Mouse (Mus musculus) intestine, postnatal 0 days (tissue): ENCODE measurements around the gene Acp4. TPM values are rescaled to one million over a fixed set of nuclear protein-coding genes. Genes with fewer than 3 reads are reported as not detected.
A peak's percentile ranks its signal among the peaks of the same experiment; 100 is the strongest.

Experiments
- ATAC-seq: fragments of 200-750 bp; cut with Nextera tagmentation; 2 replicates; pipeline ENCODE4 v1.8.0; 2017; ENCODE audit warnings: mild to moderate bottlenecking, moderate TSS enrichment, moderate library complexity
- H3K27ac ChIP-seq: fragments of 300-500 bp; sonication (generic); 2 replicates; pipeline ENCODE4 v1.5.1; 2014; ENCODE audit warnings: mild to moderate bottlenecking, low read depth, low read length, moderate library complexity
- H3K27me3 ChIP-seq: fragments of 300-500 bp; sonication (generic); replicated peaks from 2 replicates; pipeline ENCODE4 v1.6.1; 2014; ENCODE audit warnings: low read length, mixed read lengths; ENCODE audit not compliant: control insufficient read depth, insufficient read depth
- H3K36me3 ChIP-seq: fragments of 300-500 bp; sonication (generic); 2 replicates; pipeline ENCODE4 v1.6.1; 2014; ENCODE audit warnings: mild to moderate bottlenecking, moderate library complexity; ENCODE audit not compliant: control insufficient read depth, insufficient read depth
- H3K4me1 ChIP-seq: fragments of 300-500 bp; sonication (generic); replicated peaks from 2 replicates; pipeline ENCODE4 v1.6.1; 2014; ENCODE audit warnings: antibody characterized with exemption, low read length, mixed read lengths; ENCODE audit not compliant: control insufficient read depth, insufficient read depth
- H3K4me2 ChIP-seq: fragments of 300-500 bp; sonication (generic); replicated peaks from 2 replicates; pipeline ENCODE4 v1.6.1; 2014; ENCODE audit warnings: low read depth, mild to moderate bottlenecking, moderate library complexity
- H3K4me3 ChIP-seq: fragments of 300-500 bp; sonication (generic); 2 replicates; pipeline ENCODE4 v1.5.1; 2014; ENCODE audit warnings: low read depth, low read length
- H3K9ac ChIP-seq: fragments of 300-500 bp; sonication (generic); 2 replicates; pipeline ENCODE4 v1.6.1; 2014; ENCODE audit warnings: mild to moderate bottlenecking, low read depth, low read length
- H3K9me3 ChIP-seq: fragments of 300-500 bp; sonication (generic); 2 replicates; pipeline ENCODE4 v1.6.1; 2016; ENCODE audit warnings: mixed run types; ENCODE audit not compliant: control insufficient read depth
- CTCF ChIP-seq: sonication (generic); IDR thresholded peaks from 2 replicates; pipeline ENCODE4 v1.5.1; 2016; ENCODE audit warnings: low read depth, mild to moderate bottlenecking, control low read depth, antibody characterized with exemption, moderate library complexity
- WGBS: fragments of 180-500 bp; shearing (Covaris S2); extraction: QIAGEN DNeasy Blood & Tissue Kit; methylation state at CpG from one replicate; pipeline ENCODE4 v1.1.7; 2014; 5-methylcytosine and 5-hydroxymethylcytosine counted together
- polyA plus RNA-seq: library from polyadenylated mRNA; unstranded; fragments of >200 nt; fragmentation: Nextera tagmentation; extraction: Ambion mirVana; gene quantifications from 2 replicates; pipeline ENCODE4 v1.2.1, GENCODE M21; 2015

Acp4 gene
- polyA plus RNA-seq: not detected in 2 replicates

DNA sequence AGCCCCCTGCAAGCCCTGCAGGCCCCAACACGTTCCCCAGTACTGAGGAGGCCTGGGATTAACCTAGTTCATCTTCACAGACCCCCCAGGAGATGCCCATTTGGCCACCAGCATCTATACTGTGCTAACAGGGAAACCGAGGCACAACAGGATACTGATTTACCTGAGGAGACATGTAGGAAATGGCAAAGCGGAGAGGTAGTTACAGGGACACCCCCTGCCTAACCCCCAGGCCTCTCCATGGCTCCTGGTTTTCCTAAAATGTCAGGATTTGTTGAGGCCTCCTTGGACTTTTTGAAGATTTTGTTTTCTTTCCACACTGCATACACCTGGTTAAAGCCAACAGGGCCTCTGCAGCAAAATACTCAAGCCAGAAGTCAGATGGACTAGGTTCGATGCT is at the start of gene Acp4:
Acp4 (minus strand) TSS at position 101 of the 400 bp plus-strand sequence.
- Histone ChIP-seq H3K27ac (no peak within 1 kb of the TSS), H3K36me3 (peaks cover 8% of the 10 kb centered on the region; the same call in 1 of the 2 replicates), H3K9ac (no peak within 1 kb of the TSS), H3K4me3 (no peak within 1 kb of the TSS), H3K4me2 (no peak within 1 kb of the TSS), H3K27me3 (no peaks in the 10 kb centered on the region), H3K4me1 (no peaks in the 10 kb centered on the region), H3K9me3 (no peaks in the 10 kb centered on the region)
- no peak for TF ChIP-seq CTCF
- ATAC-seq: no peak
- 81% methylated on average over 4 of the region's 4 CpGs for WGBS

DNA sequence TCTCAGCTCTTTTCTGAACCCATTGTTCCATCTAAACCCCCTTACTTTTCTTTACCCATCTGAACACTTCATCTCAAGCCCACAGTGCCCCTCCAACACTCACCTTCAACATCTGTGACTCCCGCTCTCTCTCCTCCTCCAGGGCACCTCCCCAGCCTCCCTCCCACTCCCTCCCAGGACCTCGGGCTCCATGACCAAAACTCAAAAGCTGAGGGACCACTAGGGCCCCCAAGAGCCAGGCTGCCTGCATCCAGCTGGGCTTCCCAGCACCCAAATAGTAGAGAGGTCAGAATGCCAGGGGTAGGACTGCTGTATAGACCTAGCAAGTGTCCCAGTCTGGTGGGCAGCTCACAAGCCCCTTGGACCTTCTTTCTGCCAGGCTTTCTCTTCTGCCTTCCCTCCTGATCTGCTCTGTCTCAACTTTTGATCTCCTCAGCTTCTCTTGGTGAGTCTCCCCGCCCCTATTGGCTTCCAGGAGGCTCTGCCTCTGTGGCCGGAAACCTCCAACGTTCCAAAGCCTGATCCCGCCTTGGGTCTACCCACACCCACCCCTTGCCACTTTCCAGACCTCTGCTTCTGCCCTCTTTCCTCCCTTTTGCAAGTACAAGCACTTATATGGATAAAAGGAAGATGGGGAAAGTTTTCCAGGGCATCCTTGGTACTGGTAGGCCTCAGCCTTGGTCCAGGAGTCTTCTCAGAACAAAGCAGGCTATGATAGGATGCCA is 49.5 kb upstream of the Acp4 start, which contains the start of gene Clec11a:
Clec11a (minus strand) TSS at position 387 of the 725 bp plus-strand sequence.
- peaks cover 4% of the 10 kb centered on the region for H3K4me1 ChIP-seq
- no peak within 1 kb of the TSS for H3K9ac ChIP-seq
- H3K27ac ChIP-seq: no peak within 1 kb of the TSS
- H3K9me3 ChIP-seq: no peaks in the 10 kb centered on the region
- H3K27me3 ChIP-seq: peaks cover 19% of the 10 kb centered on the region
- H3K4me2 ChIP-seq: peak within 1 kb of the TSS; percentile 79
- TF ChIP-seq CTCF: no peak
- 75% methylated on average over 6 of the region's 6 CpGs for WGBS
- no peak for ATAC-seq
- H3K4me3 ChIP-seq: no peak within 1 kb of the TSS
- no peaks in the 10 kb centered on the region for H3K36me3 ChIP-seq

DNA sequence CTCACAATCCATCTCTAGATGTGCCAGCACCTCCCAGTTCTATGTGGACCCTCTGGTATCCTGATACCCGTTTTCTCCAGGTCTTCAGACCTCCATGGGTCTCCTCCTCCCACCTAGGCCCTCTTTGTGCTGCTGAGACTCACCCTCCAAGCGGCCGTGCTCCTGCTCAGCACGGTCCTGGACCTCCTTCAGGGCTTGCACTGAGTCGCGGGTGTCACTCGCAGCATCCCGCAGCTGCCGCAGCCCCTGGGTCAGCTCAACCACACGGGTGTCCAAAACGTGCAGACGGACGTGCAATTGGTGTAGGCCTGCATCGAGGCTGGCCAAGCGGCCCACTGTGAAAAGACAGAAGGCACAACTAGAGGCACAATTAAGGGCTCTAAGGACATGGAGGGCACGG is 48.5 kb upstream of the Acp4 start:
- ATAC-seq: no peak
- TF ChIP-seq CTCF: no peak
- Histone ChIP-seq H3K27me3 (peaks cover 11% of the 10 kb centered on the region), H3K9me3 (no peaks in the 10 kb centered on the region), H3K36me3 (no peaks in the 10 kb centered on the region), H3K9ac (no peak overlapping the region), H3K4me3 (peak overlapping the region; percentile 53; the same call in 1 of the 2 replicates), H3K4me1 (peaks cover 4% of the 10 kb centered on the region), H3K4me2 (peak overlapping the region; percentile 79), H3K27ac (no peak overlapping the region)
- 15% methylated on average over 16 of the region's 16 CpGs for WGBS

DNA sequence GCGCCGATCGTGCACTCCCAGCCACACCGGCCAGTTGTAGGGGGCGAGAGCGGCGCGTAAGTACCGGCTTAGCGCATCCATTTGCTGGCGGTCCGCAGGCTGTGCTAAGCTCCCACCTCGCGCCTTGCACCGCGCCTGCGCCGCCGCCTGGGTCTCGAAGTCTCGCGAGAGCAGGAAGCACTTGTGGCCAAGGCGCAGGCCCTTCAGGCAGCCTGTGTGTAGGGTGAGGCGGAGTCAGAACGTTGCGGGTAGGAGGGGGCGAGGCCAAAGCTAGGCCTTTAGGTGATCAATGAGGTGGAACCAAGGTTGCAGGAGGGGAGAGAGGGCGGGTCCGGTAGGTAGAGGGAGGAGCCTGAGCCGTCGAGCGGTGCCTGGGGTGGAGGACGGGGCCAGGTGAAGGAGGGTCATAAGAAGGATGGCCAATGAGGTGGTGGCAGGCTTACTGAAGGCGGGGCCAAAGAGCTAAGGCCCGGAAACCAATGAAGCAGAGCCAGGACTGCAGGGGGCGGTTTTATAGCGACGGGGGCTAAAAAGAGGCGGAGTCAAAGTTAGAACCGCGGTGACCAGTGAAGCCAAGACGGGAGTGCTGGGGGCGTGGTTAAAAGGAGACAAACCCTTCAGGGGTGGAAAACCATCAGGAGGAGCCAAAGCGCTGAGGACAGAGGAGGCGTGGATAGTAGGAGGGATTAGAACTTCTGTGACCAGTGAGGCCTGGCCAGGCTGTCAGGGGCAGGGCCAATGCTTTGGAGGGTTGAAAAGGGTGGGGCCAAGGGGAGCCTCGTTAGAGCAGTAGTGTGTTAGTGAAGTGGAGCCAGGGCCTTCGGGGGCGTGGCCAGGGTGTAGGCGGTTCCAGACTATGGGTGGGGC is 47.8 kb upstream of the Acp4 start:
- H3K4me2 ChIP-seq: peak overlapping the region; percentile 79
- H3K27ac ChIP-seq: peak overlapping the region; percentile 82
- peaks cover 4% of the 10 kb centered on the region for H3K4me1 ChIP-seq
- no peaks in the 10 kb centered on the region for H3K9me3 ChIP-seq
- WGBS: 1% methylated on average over 48 of the region's 49 CpGs
- H3K9ac ChIP-seq: peak overlapping the region; percentile 73
- peak; percentile 96 for ATAC-seq
- no peaks in the 10 kb centered on the region for H3K36me3 ChIP-seq
- H3K4me3 ChIP-seq: peak overlapping the region; percentile 53
- peaks cover 7% of the 10 kb centered on the region for H3K27me3 ChIP-seq
- peak; percentile 40 for TF ChIP-seq CTCF

DNA sequence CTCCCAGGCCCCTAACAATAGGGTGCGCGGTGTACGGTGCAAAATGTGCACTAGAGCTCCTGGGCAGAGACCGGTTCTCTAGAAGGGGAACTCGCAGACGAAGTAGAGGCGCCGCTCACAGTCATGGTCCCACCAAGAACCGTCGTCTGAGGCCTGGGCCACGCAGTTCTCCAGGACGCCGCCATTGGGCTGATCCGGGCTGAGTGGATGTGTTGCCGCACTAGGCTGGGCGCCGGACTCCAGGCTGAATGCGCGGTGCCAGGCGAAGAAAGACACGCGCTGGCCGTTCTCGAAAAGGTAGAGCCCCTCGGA is 47.2 kb upstream of the Acp4 start:
- TF ChIP-seq CTCF: no peak
- peak overlapping the region; percentile 79 for H3K4me2 ChIP-seq
- under 1% methylated on average over 25 of the region's 25 CpGs for WGBS
- no peaks in the 10 kb centered on the region for H3K36me3 ChIP-seq
- peak overlapping the region; percentile 73 for H3K9ac ChIP-seq
- H3K9me3 ChIP-seq: no peaks in the 10 kb centered on the region
- peak overlapping the region; percentile 53 for H3K4me3 ChIP-seq
- ATAC-seq: peak; percentile 10; the same call in 1 of the 2 replicates
- peaks cover 4% of the 10 kb centered on the region for H3K4me1 ChIP-seq
- H3K27ac ChIP-seq: peak overlapping the region; percentile 82
- H3K27me3 ChIP-seq: peaks cover 2% of the 10 kb centered on the region; the same call in 1 of the 2 replicates
